Mouse (Mus musculus): Measurements from ENCODE around the gene Ubtd1. TPM values are rescaled to one million over a fixed set of nuclear protein-coding genes. Genes with fewer than 3 reads are reported as not detected.

Gene Ubtd1
- polyA plus RNA-seq, 1 experiment = not detected

DNA sequence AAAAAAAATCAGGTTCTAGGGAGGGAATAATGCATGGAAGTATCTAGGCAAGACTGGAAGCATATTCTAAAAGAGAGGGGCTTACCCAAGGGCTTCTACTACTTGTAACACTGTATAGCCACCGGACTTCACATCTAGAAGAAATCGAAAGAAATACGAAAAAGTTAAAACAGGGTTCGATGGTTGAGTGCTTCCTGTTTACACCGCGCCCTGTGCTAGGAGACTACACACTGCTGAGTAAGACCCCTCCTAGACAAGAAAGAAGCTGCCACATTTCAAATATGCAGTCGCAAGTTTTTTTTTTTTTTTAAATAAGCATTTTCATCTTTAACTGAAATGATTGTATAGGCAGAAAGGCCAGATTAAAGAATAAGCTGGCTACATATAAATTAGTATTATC is 11.9 kb upstream of the Ubtd1 start:
- Histone ChIP-seq H3K4me1 (ENCODE audit: control insufficient read depth, insufficient read depth, low read length) (peaks cover 9% of the 10 kb centered on the region), H3K4me3 (ENCODE audit: insufficient read depth, low read depth, low read length) (no peak overlapping the region), H3K27ac (ENCODE audit: insufficient read depth, low read depth, low read length) (no peak overlapping the region)
- 94% methylated on average over 7 of the region's 7 CpGs for WGBS
- TF ChIP-seq POLR2A (IDR thresholded peaks at IDR 0.05; ENCODE audit: insufficient read depth, low read depth, low read length) = no peak
- TF ChIP-seq CTCF (IDR thresholded peaks at IDR 0.05; ENCODE audit: insufficient read depth, low read depth, low read length) = no peak

- Histone ChIP-seq H3K4me3 (ENCODE audit: insufficient read depth, low read depth, low read length) (no peak overlapping the region), H3K27ac (ENCODE audit: insufficient read depth, low read depth, low read length) (peak overlapping the region; percentile 73), H3K4me1 (ENCODE audit: control insufficient read depth, insufficient read depth, low read length) (peaks cover 13% of the 10 kb centered on the region)
- TF ChIP-seq POLR2A (IDR thresholded peaks at IDR 0.05; ENCODE audit: insufficient read depth, low read depth, low read length) = no peak
- TF ChIP-seq CTCF (IDR thresholded peaks at IDR 0.05; ENCODE audit: insufficient read depth, low read depth, low read length) = no peak
- WGBS = 25% methylated on average over 13 of the region's 13 CpGs
Measured at GRCm38 (mm10) chr19:41973891-41974794, 7.4 kb upstream of the Ubtd1 start.

DNA sequence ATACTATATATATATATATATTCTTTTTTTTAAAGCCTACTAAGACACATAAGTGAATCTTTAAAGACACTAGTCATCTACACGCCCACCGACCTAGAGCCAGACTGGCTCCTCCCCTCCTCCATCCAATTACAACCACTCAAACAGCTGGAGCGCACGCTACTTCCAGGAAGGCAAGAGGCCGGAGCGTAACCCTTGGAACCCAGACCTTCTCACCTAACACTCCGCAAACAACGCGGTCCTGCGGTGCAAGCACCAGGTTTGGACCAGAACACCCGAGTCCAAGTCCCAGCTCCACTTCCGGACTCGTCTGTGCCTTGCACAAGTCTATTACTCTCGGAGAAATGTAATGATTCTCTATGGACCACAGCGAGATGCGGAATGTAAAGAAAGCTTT is 1.1 kb upstream of the Ubtd1 start:
- H3K27ac ChIP-seq (ENCODE audit: insufficient read depth, low read depth, low read length) = no peak overlapping the region
- under 1% methylated on average over 16 of the region's 16 CpGs for WGBS
- H3K4me1 ChIP-seq (ENCODE audit: control insufficient read depth, insufficient read depth, low read length) = peaks cover 6% of the 10 kb centered on the region
- no peak for TF ChIP-seq POLR2A (IDR thresholded peaks at IDR 0.05; ENCODE audit: insufficient read depth, low read depth, low read length)
- peak overlapping the region; percentile 93 for H3K4me3 ChIP-seq (ENCODE audit: insufficient read depth, low read depth, low read length)

DNA sequence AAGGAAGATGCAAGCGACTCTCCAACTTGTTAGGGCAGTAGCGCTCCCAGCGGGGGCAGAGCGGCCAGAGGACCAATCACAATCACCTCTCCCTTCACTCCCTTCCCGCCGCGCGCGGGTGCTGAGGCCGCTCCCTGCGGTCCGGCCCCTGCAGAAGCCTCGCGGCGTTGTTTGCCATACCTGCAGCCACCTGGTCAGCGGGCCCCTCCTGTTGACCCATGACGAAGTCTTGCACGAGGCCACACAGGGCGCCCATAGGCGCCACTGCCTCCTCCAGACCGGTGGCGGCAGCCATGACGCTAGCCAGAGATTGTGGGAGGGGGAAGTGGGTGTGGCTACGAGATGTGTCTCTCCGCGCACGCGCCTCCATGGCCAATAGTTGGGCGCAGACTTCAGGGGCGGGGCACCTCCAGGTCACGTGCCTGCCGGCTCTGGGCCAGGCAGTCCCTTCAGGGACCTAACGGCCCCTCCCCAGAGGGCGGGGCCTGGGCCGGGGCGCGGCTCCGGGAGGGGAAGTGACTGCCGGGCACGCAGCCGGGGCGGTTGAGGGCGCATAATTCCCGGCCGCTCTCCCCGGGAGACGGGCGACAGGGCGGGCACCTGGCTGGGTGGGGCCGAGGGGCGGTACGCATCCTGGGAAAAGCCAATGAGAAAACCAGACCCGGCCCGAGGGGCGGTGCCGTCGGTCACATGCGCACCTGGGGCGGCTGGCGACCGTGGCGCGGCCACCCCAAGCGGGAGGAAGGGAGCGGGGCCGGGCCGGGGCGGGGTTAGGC is 556 bp upstream of the Ubtd1 start, which contains the start of gene Mms19:
Mms19 (minus strand) TSS at position 339 of the 776 bp plus-strand sequence.
- under 1% methylated on average over 68 of the region's 68 CpGs for WGBS
- Histone ChIP-seq H3K4me3 (ENCODE audit: insufficient read depth, low read depth, low read length) (peak within 1 kb of the TSS; percentile 93), H3K27ac (ENCODE audit: insufficient read depth, low read depth, low read length) (peak within 1 kb of the TSS; percentile 84), H3K4me1 (ENCODE audit: control insufficient read depth, insufficient read depth, low read length) (peaks cover 6% of the 10 kb centered on the region; the same call in 1 of the 2 replicates)
- TF ChIP-seq CTCF (IDR thresholded peaks at IDR 0.05; ENCODE audit: insufficient read depth, low read depth, low read length) = no peak; the same call in 1 of the 2 replicates
- peak; percentile 72 for TF ChIP-seq POLR2A (IDR thresholded peaks at IDR 0.05; ENCODE audit: insufficient read depth, low read depth, low read length)

DNA sequence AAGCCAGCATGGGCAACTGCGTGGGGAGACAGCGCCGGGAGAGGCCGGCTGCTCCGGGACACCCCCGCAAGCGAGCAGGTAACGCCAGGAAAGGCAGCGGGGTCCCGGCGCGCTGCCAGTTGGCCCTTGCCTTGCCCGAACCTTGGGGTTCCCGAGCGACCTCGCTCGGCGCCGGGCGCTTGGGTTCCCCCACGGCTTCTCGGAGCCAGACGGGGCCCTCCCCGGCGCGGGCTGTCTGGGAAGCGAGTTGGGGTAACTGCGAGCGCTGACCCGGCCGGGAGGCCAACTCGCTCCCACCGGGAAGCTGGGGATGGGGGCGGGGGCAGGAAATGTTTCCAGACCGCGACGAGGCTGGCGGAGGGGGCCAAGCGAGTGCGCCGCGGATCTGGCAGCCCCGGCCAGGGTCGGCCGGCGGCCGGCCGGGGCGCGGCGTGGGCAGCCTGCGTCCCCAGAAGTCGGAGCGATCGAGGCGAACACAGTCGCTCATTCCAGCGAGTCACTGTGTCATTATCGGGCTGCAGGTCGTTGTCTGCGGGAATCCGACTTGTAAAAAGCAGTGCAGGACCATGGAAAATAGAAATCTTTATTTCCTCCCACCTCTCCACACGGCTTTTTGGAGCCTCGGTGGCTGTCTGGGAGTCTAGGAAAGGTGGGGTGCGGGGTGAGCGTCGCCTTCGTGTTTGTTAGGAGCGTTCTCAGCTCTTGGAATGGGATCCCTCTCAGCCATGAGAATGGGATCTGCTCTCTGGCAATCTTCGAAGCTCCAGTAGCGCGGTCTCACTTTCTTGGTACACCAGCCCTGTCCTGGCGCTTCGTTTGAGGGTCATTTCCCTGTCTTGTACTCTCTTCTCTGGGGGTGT is 598 bp downstream of the Ubtd1 start:
- TF ChIP-seq CTCF (IDR thresholded peaks at IDR 0.05; ENCODE audit: insufficient read depth, low read depth, low read length) (no peak), POLR2A (IDR thresholded peaks at IDR 0.05; ENCODE audit: insufficient read depth, low read depth, low read length) (no peak)
- under 1% methylated on average over 74 of the region's 74 CpGs for WGBS

DNA sequence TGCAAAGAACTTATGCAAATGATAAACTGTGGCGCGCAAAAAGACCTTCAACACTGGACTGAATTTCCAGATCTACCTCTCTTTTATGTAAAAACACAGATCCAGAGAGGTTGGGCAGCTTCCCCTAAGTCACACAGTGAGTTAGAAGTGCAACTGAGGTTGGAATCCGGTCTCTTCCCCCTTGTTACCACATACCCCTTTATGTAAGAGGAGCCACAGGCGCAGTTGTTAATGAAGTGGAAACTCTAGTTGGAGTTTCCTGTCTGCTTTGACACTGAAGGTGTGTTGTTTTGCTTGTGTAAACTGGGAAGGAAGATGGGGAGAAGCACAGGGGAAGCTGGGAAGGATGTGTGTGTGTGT is 1.2 kb downstream of the Ubtd1 start:
- peaks cover 2% of the 10 kb centered on the region; the same call in 1 of the 2 replicates for H3K4me1 ChIP-seq (ENCODE audit: control insufficient read depth, insufficient read depth, low read length)
- 19% methylated on average over 4 of the region's 4 CpGs for WGBS
- H3K4me3 ChIP-seq (ENCODE audit: insufficient read depth, low read depth, low read length) = peak overlapping the region; percentile 93
- no peak for TF ChIP-seq POLR2A (IDR thresholded peaks at IDR 0.05; ENCODE audit: insufficient read depth, low read depth, low read length)
- no peak for TF ChIP-seq CTCF (IDR thresholded peaks at IDR 0.05; ENCODE audit: insufficient read depth, low read depth, low read length)
- no peak overlapping the region for H3K27ac ChIP-seq (ENCODE audit: insufficient read depth, low read depth, low read length)

More for the DNA sequence above, 598 bp downstream of the Ubtd1 start:
- Histone ChIP-seq H3K4me3 (ENCODE audit: insufficient read depth, low read depth, low read length) (peak overlapping the region; percentile 93), H3K27ac (ENCODE audit: insufficient read depth, low read depth, low read length) (peak overlapping the region; percentile 10; the same call in 1 of the 2 replicates), H3K4me1 (ENCODE audit: control insufficient read depth, insufficient read depth, low read length) (peaks cover 2% of the 10 kb centered on the region; the same call in 1 of the 2 replicates)

- H3K4me1 ChIP-seq (ENCODE audit: control insufficient read depth, insufficient read depth, low read length) = peaks cover 3% of the 10 kb centered on the region; the same call in 1 of the 2 replicates
- no peak overlapping the region for H3K27ac ChIP-seq (ENCODE audit: insufficient read depth, low read depth, low read length)
- WGBS = 95% methylated on average over 5 of the region's 5 CpGs
- H3K4me3 ChIP-seq (ENCODE audit: insufficient read depth, low read depth, low read length) = no peak overlapping the region
- no peak for TF ChIP-seq POLR2A (IDR thresholded peaks at IDR 0.05; ENCODE audit: insufficient read depth, low read depth, low read length)
- TF ChIP-seq CTCF (IDR thresholded peaks at IDR 0.05; ENCODE audit: insufficient read depth, low read depth, low read length) = no peak
Measured at GRCm38 (mm10) chr19:41985994-41986393, 4.4 kb downstream of the Ubtd1 start.

- WGBS = 91% methylated on average over 4 of the region's 4 CpGs
- Histone ChIP-seq H3K4me1 (ENCODE audit: control insufficient read depth, insufficient read depth, low read length) (peaks cover 14% of the 10 kb centered on the region), H3K4me3 (ENCODE audit: insufficient read depth, low read depth, low read length) (no peak overlapping the region), H3K27ac (ENCODE audit: insufficient read depth, low read depth, low read length) (no peak overlapping the region)
- TF ChIP-seq CTCF (IDR thresholded peaks at IDR 0.05; ENCODE audit: insufficient read depth, low read depth, low read length) (no peak), POLR2A (IDR thresholded peaks at IDR 0.05; ENCODE audit: insufficient read depth, low read depth, low read length) (no peak)
Measured at GRCm38 (mm10) chr19:41987206-41987605, 5.6 kb downstream of the Ubtd1 start.

Data from olfactory bulb, adult 2 months (tissue).